Mouse (Mus musculus) embryonic facial prominence, embryonic 11.5 days (tissue): ENCODE measurements around the gene Tiam1. TPM values are rescaled to one million over a fixed set of nuclear protein-coding genes. Genes with fewer than 3 reads are reported as not detected.

ENCODE experiments used
- ATAC-seq: fragments of 200-750 bp; cut with Nextera tagmentation; replicated peaks from 2 replicates; pipeline ENCODE4 v1.8.0; 2017; ENCODE audit warnings: low read depth; ENCODE audit not compliant: insufficient number of reproducible peaks, low FRiP score, low TSS enrichment
- DNase-seq: peaks from one replicate; pipeline ENCODE4 v3.0.0-alpha.2; 2015; ENCODE audit warnings: low spot score
- H3K27ac ChIP-seq: fragments of 300-500 bp; sonication (generic); replicated peaks from 2 replicates; pipeline ENCODE4 v1.5.1; 2014; ENCODE audit warnings: mild to moderate bottlenecking, low read depth, low read length, control low read depth
- H3K27me3 ChIP-seq: fragments of 300-500 bp; sonication (generic); 2 replicates; pipeline ENCODE4 v1.6.1; 2014; ENCODE audit warnings: mild to moderate bottlenecking, low read length, moderate library complexity, mixed read lengths; ENCODE audit not compliant: control insufficient read depth, insufficient read depth
- H3K36me3 ChIP-seq: fragments of 300-500 bp; sonication (generic); replicated peaks from 2 replicates; pipeline ENCODE4 v1.6.1; 2014; ENCODE audit warnings: low read depth, mild to moderate bottlenecking, low read length, moderate library complexity, mixed read lengths; ENCODE audit not compliant: control insufficient read depth, insufficient read depth
- H3K4me1 ChIP-seq: fragments of 300-500 bp; sonication (generic); 2 replicates; pipeline ENCODE4 v1.6.1; 2014; ENCODE audit warnings: low read length, mixed read lengths; ENCODE audit not compliant: control insufficient read depth, insufficient read depth
- H3K4me2 ChIP-seq: fragments of 300-500 bp; sonication (generic); 2 replicates; pipeline ENCODE4 v1.6.1; 2014; ENCODE audit warnings: low read depth, mild to moderate bottlenecking, control low read depth, low read length, moderate library complexity
- H3K4me3 ChIP-seq: fragments of 300-500 bp; sonication (generic); 2 replicates; pipeline ENCODE4 v1.5.1; 2014; ENCODE audit warnings: low read depth, low read length, control low read depth
- H3K9ac ChIP-seq: fragments of 300-500 bp; sonication (generic); replicated peaks from 2 replicates; pipeline ENCODE4 v1.6.1; 2014; ENCODE audit warnings: mild to moderate bottlenecking, control low read depth, low read length
- H3K9me3 ChIP-seq: fragments of 300-500 bp; sonication (generic); replicated peaks from 2 replicates; pipeline ENCODE4 v1.6.1; 2016; ENCODE audit warnings: mild to moderate bottlenecking, low read length, inconsistent platforms, mixed read lengths; ENCODE audit not compliant: control insufficient read depth
- WGBS: fragments of 180-500 bp; shearing (Covaris S2); extraction: QIAGEN DNeasy Blood & Tissue Kit; methylation state at CpG from one replicate; pipeline ENCODE4 v1.1.7; 2014; 5-methylcytosine and 5-hydroxymethylcytosine counted together
- polyA plus RNA-seq: library from polyadenylated mRNA; unstranded; fragments of >200 nt; fragmentation: Nextera tagmentation; extraction: Ambion mirVana; gene quantifications from 2 replicates; pipeline ENCODE4 v1.2.1, GENCODE M21; 2014

Tiam1 gene
- polyA plus RNA-seq, 1 experiment from 2014 or later, result 33.8 TPM

DNA sequence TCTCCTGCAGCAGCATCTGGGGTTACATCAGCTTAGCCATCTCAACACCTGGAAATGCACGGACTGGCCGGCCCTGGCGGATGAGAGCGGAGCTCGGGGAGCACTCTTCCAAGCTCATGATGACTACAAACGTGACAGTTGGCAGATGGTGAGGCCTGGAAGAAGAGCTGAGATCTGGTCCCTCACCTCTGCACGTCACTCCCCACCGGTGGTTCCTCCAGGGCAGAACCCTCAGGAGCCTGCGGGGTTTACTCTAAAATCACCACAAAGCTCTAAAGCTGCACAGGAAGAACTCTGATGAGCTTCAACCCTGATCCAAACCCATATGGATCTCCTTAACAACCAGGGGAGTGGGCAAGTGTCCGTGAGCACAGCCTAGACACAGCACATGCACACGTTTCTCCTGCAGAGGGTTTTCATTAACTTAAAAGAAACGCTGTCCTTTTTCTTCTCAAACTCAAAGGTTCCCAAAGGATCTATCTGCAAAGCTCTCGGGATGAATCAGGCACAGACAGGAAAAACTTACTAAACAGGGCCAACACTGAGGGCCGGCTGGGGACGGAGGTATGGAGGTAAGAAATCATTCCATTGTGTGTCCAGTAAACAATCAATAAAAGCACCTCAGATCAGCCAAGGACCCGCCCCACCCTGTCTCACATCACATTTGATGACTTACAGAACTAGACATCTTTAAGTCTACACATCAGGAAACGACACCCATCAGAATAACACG, 120.5 kb downstream of the Tiam1 start:
- Histone ChIP-seq H3K27ac (no peak overlapping the region), H3K27me3 (no peaks in the 10 kb centered on the region), H3K9ac (no peak overlapping the region), H3K36me3 (no peaks in the 10 kb centered on the region), H3K4me2 (no peak overlapping the region), H3K4me3 (no peak overlapping the region), H3K4me1 (no peaks in the 10 kb centered on the region), H3K9me3 (no peaks in the 10 kb centered on the region)
- 57% methylated on average over 18 of the region's 18 CpGs for WGBS
- ATAC-seq (no peak; the same call in 1 of the 2 replicates), DNase-seq (peak; percentile 40)

DNA sequence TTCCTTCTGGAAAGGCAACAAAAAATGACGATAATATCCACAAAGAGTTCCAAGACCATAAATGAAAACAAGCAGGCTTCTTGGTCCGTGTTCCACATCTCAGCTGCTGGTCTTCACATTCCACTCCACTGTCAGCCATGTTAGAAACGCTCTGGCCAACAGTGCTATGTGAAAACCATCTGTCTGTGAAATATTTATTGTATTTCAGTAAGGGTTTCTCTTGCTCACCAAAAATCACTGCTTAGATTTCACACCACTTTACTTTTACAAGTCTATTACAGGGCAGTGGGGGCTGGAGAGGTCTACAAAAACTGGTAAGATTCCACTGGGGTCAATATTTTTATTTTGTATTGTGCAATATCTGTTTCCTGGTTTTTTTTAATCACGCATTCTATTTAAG, 127.5 kb downstream of the Tiam1 start:
- H3K4me3 ChIP-seq, result no peak overlapping the region
- no peaks in the 10 kb centered on the region for H3K36me3 ChIP-seq
- H3K9ac ChIP-seq, result no peak overlapping the region
- H3K9me3 ChIP-seq, result no peaks in the 10 kb centered on the region
- 51% methylated on average over 4 of the region's 4 CpGs for WGBS
- no peaks in the 10 kb centered on the region for H3K27me3 ChIP-seq
- H3K27ac ChIP-seq, result no peak overlapping the region
- ATAC-seq, result no peak
- DNase-seq, result no peak
- H3K4me1 ChIP-seq, result peaks cover 5% of the 10 kb centered on the region; the same call in 1 of the 2 replicates
- H3K4me2 ChIP-seq, result no peak overlapping the region

DNA sequence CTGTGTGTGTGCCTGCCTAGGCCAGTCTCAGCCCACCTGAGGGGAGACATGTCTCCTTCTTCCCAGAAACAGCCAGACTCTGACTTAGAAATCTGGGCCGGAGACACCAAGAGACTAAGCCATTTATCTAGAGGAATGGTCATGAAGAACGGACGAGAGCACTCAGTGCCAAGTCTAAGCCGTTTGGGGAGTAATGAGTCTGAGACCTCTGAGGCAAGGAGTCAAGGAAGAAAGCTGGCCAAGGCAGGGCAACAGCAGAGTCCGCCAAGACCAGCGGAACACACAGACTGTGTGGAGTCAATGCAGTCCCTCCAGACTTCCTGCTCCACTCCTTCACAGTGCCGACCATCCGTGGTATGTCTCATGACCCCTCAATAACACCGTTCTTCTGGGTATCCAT, 129.0 kb downstream of the Tiam1 start:
- H3K36me3 ChIP-seq, result no peaks in the 10 kb centered on the region
- 81% methylated on average over 9 of the region's 9 CpGs for WGBS
- peaks cover 5% of the 10 kb centered on the region; the same call in 1 of the 2 replicates for H3K4me1 ChIP-seq
- H3K9me3 ChIP-seq, result no peaks in the 10 kb centered on the region
- H3K27ac ChIP-seq, result no peak overlapping the region
- no peak overlapping the region for H3K4me2 ChIP-seq
- no peak overlapping the region for H3K9ac ChIP-seq
- ATAC-seq (no peak), DNase-seq (no peak)
- H3K27me3 ChIP-seq, result no peaks in the 10 kb centered on the region
- no peak overlapping the region for H3K4me3 ChIP-seq

DNA sequence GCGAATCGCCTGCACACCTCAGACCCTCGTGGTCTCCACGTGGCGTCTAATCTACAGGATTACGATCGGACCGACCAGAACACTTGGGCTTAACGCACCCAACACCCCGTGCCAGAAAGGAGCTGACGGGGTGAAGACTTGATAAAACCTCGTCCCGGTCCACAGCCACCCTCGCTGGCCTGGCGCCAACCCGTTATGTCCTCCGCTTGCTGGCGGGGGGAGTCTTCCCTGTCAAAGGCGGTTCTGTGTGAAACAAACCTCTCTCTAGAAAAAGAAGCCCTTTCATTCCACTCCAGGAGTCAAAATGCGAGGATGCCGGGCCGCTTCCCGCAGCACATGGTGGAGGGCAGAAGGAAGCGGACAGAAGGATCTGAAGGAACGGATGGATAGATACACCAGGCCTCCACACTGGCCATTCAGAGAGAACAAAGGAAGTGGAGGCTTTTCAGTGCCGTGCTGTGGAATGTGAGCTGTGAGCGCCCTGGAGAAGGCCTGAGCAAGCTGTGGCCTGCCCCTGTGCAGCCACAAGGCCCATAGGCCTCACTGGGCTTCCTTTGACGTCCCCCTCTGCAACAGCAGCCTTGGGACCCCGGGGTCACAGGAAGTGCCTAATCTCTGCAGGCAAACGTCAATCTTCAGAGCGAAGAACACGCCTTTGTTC, 131.9 kb downstream of the Tiam1 start:
- ATAC-seq (peak; percentile 66; the same call in 1 of the 2 replicates), DNase-seq (peak; percentile 54)
- H3K36me3 ChIP-seq, result no peaks in the 10 kb centered on the region
- H3K9ac ChIP-seq, result no peak overlapping the region; the same call in none of the 2 replicates
- 56% methylated on average over 32 of the region's 32 CpGs for WGBS
- no peak overlapping the region for H3K4me2 ChIP-seq
- H3K4me3 ChIP-seq, result no peak overlapping the region
- peak overlapping the region; percentile 59 for H3K27ac ChIP-seq
- H3K9me3 ChIP-seq, result no peaks in the 10 kb centered on the region
- no peaks in the 10 kb centered on the region for H3K27me3 ChIP-seq
- peaks cover 5% of the 10 kb centered on the region; the same call in 1 of the 2 replicates for H3K4me1 ChIP-seq

DNA sequence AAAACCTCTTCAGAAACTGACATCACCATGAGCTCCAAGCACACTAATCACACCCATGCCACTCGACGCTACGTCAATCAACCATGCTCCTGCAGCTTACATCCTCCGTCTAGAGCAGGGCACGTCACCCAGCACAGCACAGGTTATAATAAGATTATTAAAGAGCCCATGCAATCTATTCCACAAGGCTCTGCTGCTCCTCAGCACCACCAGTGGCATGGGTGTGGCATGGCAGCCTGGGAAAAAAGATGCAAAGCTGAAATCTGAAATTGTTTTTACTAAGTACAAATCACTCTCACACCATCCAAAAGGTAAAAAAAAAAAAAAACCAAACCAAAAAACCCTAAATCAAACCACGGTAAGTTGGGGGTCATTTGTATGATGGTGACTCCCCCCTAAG, 135.1 kb downstream of the Tiam1 start:
- Histone ChIP-seq H3K27me3 (no peaks in the 10 kb centered on the region), H3K36me3 (no peaks in the 10 kb centered on the region), H3K9ac (no peak overlapping the region), H3K4me2 (no peak overlapping the region), H3K27ac (no peak overlapping the region), H3K4me1 (peaks cover 3% of the 10 kb centered on the region; the same call in 1 of the 2 replicates), H3K4me3 (no peak overlapping the region), H3K9me3 (no peaks in the 10 kb centered on the region)
- no peak for ATAC-seq
- no peak for DNase-seq
- 78% methylated on average over 6 of the region's 6 CpGs for WGBS

DNA sequence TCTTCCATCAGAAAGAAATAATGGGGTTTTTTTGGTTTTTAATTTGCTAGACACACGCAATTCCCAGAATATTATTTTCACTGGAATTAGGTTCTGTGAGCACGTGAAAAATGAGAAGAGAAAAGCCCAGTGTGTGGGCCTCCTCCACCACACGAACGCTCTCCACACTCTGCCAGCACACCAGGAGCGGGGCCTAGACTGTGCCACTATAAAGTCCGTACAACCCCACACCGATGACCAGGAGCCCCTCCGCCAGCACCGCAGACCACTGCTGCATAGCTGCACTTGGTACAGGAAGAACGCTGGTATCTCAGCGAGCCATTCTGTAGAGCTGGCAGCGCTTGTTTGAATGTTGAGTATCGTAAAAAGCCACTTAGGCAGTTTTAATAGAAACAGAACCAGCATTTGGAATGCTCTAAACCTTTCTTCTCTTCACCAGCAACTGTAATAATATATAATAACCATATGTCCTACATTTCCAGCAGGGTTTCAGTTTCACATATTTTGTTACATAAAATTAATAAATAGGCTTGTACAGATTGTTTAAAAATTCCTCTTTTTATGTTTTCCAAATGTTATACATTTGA, 136.1 kb downstream of the Tiam1 start:
- ATAC-seq, result no peak
- Histone ChIP-seq H3K4me2 (no peak overlapping the region), H3K27ac (no peak overlapping the region), H3K9ac (no peak overlapping the region), H3K4me3 (no peak overlapping the region), H3K4me1 (peaks cover 3% of the 10 kb centered on the region; the same call in 1 of the 2 replicates), H3K36me3 (no peaks in the 10 kb centered on the region), H3K27me3 (no peaks in the 10 kb centered on the region), H3K9me3 (no peaks in the 10 kb centered on the region)
- DNase-seq, result no peak
- WGBS, result 85% methylated on average over 13 of the region's 13 CpGs

DNA sequence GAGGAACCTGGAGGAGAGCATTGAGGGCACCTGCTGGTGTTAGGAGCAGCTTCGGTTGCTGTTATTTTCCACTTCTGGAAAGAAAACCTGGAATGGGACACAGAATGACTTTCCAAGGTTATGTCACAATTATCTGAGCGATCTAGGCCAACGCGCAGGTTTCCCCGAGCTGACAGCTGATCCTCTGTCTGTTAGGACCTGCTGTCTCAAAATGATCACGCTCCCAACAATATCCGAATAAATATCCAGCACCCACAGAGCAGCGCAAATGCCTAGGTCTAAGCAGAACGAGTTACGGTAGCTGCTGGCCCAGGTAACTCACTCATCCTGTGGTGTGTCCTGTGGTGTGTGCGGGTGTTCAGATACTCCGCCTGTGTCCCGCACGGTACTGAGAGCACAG, 140.0 kb downstream of the Tiam1 start:
- H3K27ac ChIP-seq, result no peak overlapping the region
- H3K4me1 ChIP-seq, result no peaks in the 10 kb centered on the region
- H3K4me3 ChIP-seq, result no peak overlapping the region
- DNase-seq, result no peak
- H3K9ac ChIP-seq, result no peak overlapping the region
- no peak overlapping the region for H3K4me2 ChIP-seq
- no peaks in the 10 kb centered on the region for H3K9me3 ChIP-seq
- no peaks in the 10 kb centered on the region for H3K27me3 ChIP-seq
- ATAC-seq, result no peak
- H3K36me3 ChIP-seq, result no peaks in the 10 kb centered on the region
- 96% methylated on average over 14 of the region's 14 CpGs for WGBS

DNA sequence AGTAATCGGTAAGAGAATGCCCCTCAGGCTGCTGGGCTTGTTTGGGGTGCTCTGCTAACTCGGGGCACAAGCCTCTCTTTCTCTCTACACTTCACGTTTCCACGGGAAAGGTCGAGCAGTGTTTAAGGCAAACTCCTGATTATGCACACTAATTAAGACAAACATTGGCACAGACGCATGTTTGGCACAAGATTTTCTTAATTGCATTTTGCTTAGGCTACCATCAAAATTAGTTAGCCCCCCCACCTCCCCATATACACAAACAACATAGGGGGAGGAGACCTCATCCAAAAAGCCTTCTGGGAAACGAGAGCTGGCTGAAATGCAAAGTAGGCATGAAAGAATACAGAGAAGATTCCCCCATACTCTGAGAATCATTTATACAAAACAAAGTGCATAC, 148.4 kb downstream of the Tiam1 start:
- 86% methylated on average over 7 of the region's 7 CpGs for WGBS

More for the DNA sequence above, 148.4 kb downstream of the Tiam1 start:
- H3K27ac ChIP-seq, result no peak overlapping the region
- no peaks in the 10 kb centered on the region; the same call in 1 of the 2 replicates for H3K9me3 ChIP-seq
- ATAC-seq (no peak), DNase-seq (no peak)
- no peaks in the 10 kb centered on the region for H3K27me3 ChIP-seq
- H3K36me3 ChIP-seq, result no peaks in the 10 kb centered on the region
- H3K9ac ChIP-seq, result no peak overlapping the region
- no peaks in the 10 kb centered on the region; the same call in 1 of the 2 replicates for H3K4me1 ChIP-seq
- H3K4me2 ChIP-seq, result no peak overlapping the region
- H3K4me3 ChIP-seq, result no peak overlapping the region
